Mouse (Mus musculus) myocyte (in vitro differentiated cells): ENCODE measurements around the gene Zpr1.

ENCODE experiments used
- E2F4 ChIP-seq: IDR thresholded peaks from one replicate; pipeline ENCODE4 v1.6.1; 2011; ENCODE audit warnings: mild to moderate bottlenecking, control low read depth, moderate library complexity; ENCODE audit not compliant: insufficient read depth
- MYOD1 ChIP-seq, 3 experiments: IDR thresholded peaks; one replicate each; pipeline ENCODE4 v1.6.1; 2011; ENCODE audit warnings: control low read depth in 2 of 3, low read depth in 2 of 3, mild to moderate bottlenecking in 2 of 3, moderate library complexity in 1 of 3; ENCODE audit not compliant: insufficient read length in 2 of 3, control insufficient read depth in 1 of 3
- MYOG ChIP-seq, 3 experiments: IDR thresholded peaks; one replicate each; pipeline ENCODE4 v1.6.1; 2011; ENCODE audit warnings: control low read depth in 2 of 3, low read depth in 2 of 3, mild to moderate bottlenecking in 2 of 3; ENCODE audit not compliant: insufficient read length in 2 of 3, control insufficient read depth in 1 of 3, insufficient read depth in 1 of 3
- POLR2A ChIP-seq: IDR thresholded peaks from one replicate; pipeline ENCODE4 v1.6.1; 2011; ENCODE audit warnings: low read depth, mild to moderate bottlenecking, control low read depth, moderate library complexity; ENCODE audit not compliant: insufficient read length
- POLR2AphosphoS2 ChIP-seq: IDR thresholded peaks from one replicate; pipeline ENCODE4 v1.6.1; 2011; ENCODE audit warnings: low read depth, control low read depth; ENCODE audit not compliant: insufficient read length
- REST ChIP-seq: IDR thresholded peaks from one replicate; pipeline ENCODE4 v1.6.1; 2011; ENCODE audit warnings: mild to moderate bottlenecking, control low read depth, moderate library complexity; ENCODE audit not compliant: insufficient read depth, insufficient read length
- SRF ChIP-seq: IDR thresholded peaks from one replicate; pipeline ENCODE4 v1.6.1; 2011; ENCODE audit warnings: low read depth; ENCODE audit not compliant: control insufficient read depth, insufficient read length
- TCF12 ChIP-seq: IDR thresholded peaks from one replicate; pipeline ENCODE4 v1.6.1; 2011; ENCODE audit warnings: mild to moderate bottlenecking, control low read depth; ENCODE audit not compliant: poor library complexity, insufficient read depth, severe bottlenecking
- USF1 ChIP-seq: IDR thresholded peaks from one replicate; pipeline ENCODE4 v1.6.1; 2011; ENCODE audit warnings: low read depth, mild to moderate bottlenecking, control low read depth, moderate library complexity

- TF ChIP-seq POLR2A (no peak), USF1 (no peak), MYOG (IDR thresholded peaks at IDR 0.05; ENCODE audit: control insufficient read depth in 1 of 3, insufficient read depth in 1 of 3, insufficient read length in 2 of 3, low read depth in 2 of 3) (no peak), POLR2AphosphoS2 (no peak), SRF (no peak), MYOD1 (IDR thresholded peaks at IDR 0.05; ENCODE audit: control insufficient read depth in 1 of 3, insufficient read length in 2 of 3, low read depth in 2 of 3) (no peak), TCF12 (no peak), E2F4 (no peak), REST (no peak)
Observed at GRCm38 (mm10) chr9:46261131-46261530, 11.7 kb upstream of the Zpr1 start.
